Mouse (Mus musculus) stomach, embryonic 14.5 days (tissue): ENCODE measurements at regions not wholly inside any gene's neighbourhood (a gene's known extent, or its start where the extent isn't known, plus 50 kb on each side); places are given as distances from the start of the nearest gene placed in this dataset.

ENCODE experiments used
- ATAC-seq: fragments of 200-750 bp; cut with Nextera tagmentation; 2 replicates; pipeline ENCODE4 v1.8.0; 2017; ENCODE audit warnings: low read depth, moderate TSS enrichment; ENCODE audit not compliant: insufficient number of reproducible peaks, insufficient read depth, low FRiP score
- H3K27ac ChIP-seq: fragments of 300-500 bp; sonication (generic); 2 replicates; pipeline ENCODE4 v1.5.1; 2014; ENCODE audit warnings: mild to moderate bottlenecking, low read length, moderate library complexity, mixed read lengths
- H3K27me3 ChIP-seq: fragments of 300-500 bp; sonication (generic); 2 replicates; pipeline ENCODE4 v1.6.1; 2014; ENCODE audit warnings: low read length, control low read depth, mixed read lengths; ENCODE audit not compliant: control insufficient read depth, insufficient read depth
- H3K36me3 ChIP-seq: fragments of 300-500 bp; sonication (generic); 2 replicates; pipeline ENCODE4 v1.6.1; 2014; ENCODE audit warnings: mild to moderate bottlenecking, control low read depth, low read length, moderate library complexity, mixed read lengths; ENCODE audit not compliant: control insufficient read depth, insufficient read depth
- H3K4me1 ChIP-seq: fragments of 300-500 bp; sonication (generic); 2 replicates; pipeline ENCODE4 v1.6.1; 2014; ENCODE audit warnings: low read length, control low read depth, mixed read lengths; ENCODE audit not compliant: control insufficient read depth, insufficient read depth
- H3K4me2 ChIP-seq: fragments of 300-500 bp; sonication (generic); replicated peaks from 2 replicates; pipeline ENCODE4 v1.6.1; 2014; ENCODE audit warnings: low read depth, low read length, control low read depth
- H3K4me3 ChIP-seq: fragments of 300-500 bp; sonication (generic); 2 replicates; pipeline ENCODE4 v1.5.1; 2014; ENCODE audit warnings: low read depth, low read length, control low read depth
- H3K9ac ChIP-seq: fragments of 300-500 bp; sonication (generic); replicated peaks from 2 replicates; pipeline ENCODE4 v1.6.1; 2014; ENCODE audit warnings: low read depth, mild to moderate bottlenecking, control low read depth, low read length, moderate library complexity, mixed read lengths
- H3K9me3 ChIP-seq: fragments of 300-500 bp; sonication (generic); 2 replicates; pipeline ENCODE4 v1.6.1; 2016; ENCODE audit warnings: low read depth, low read length, control low read depth; ENCODE audit not compliant: control insufficient read depth
- WGBS: fragments of 180-500 bp; shearing (Covaris S2); extraction: QIAGEN DNeasy Blood & Tissue Kit; methylation state at CpG from one replicate; pipeline ENCODE4 v1.1.7; 2014; 5-methylcytosine and 5-hydroxymethylcytosine counted together

- H3K9me3 ChIP-seq, result no peaks in the 10 kb centered on the region
- ATAC-seq, result no peak
Observed at GRCm38 (mm10) chr8:12513042-12513441, 59.8 kb upstream of the Spaca7 start.

GRCm38 (mm10) chr8:12514138-12514537 is 58.7 kb upstream of the Spaca7 start:
- H3K27ac ChIP-seq, result no peak overlapping the region
- H3K4me3 ChIP-seq, result no peak overlapping the region
- no peaks in the 10 kb centered on the region for H3K36me3 ChIP-seq
- no peak overlapping the region for H3K9ac ChIP-seq
- WGBS, result 67% methylated on average over 7 of the region's 7 CpGs
- no peaks in the 10 kb centered on the region for H3K9me3 ChIP-seq
- no peaks in the 10 kb centered on the region for H3K4me1 ChIP-seq
- ATAC-seq, result no peak
- no peaks in the 10 kb centered on the region for H3K27me3 ChIP-seq
- H3K4me2 ChIP-seq, result no peak overlapping the region

More at GRCm38 (mm10) chr8:12513042-12513441, 59.8 kb upstream of the Spaca7 start:
- H3K27ac ChIP-seq, result no peak overlapping the region
- 69% methylated on average over 9 of the region's 9 CpGs for WGBS
- no peaks in the 10 kb centered on the region for H3K36me3 ChIP-seq
- H3K4me3 ChIP-seq, result no peak overlapping the region
- no peak overlapping the region for H3K4me2 ChIP-seq
- no peak overlapping the region for H3K9ac ChIP-seq
- H3K27me3 ChIP-seq, result no peaks in the 10 kb centered on the region
- H3K4me1 ChIP-seq, result no peaks in the 10 kb centered on the region

GRCm38 (mm10) chr8:12521636-12522035 is 51.2 kb upstream of the Spaca7 start:
- H3K4me2 ChIP-seq, result no peak overlapping the region
- no peak for ATAC-seq
- 49% methylated on average over 9 of the region's 9 CpGs for WGBS

More at GRCm38 (mm10) chr8:12521636-12522035, 51.2 kb upstream of the Spaca7 start:
- Histone ChIP-seq H3K4me1 (no peaks in the 10 kb centered on the region), H3K27ac (no peak overlapping the region), H3K9ac (no peak overlapping the region), H3K9me3 (no peaks in the 10 kb centered on the region), H3K4me3 (no peak overlapping the region), H3K27me3 (0 out of 2 replicates have a peak, but pooled peaks cover 2% of the 10 kb centered on the region), H3K36me3 (no peaks in the 10 kb centered on the region)
